Mouse (Mus musculus): ENCODE measurements around the gene Zc3h12a. TPM values are rescaled to one million over a fixed set of nuclear protein-coding genes. Genes with fewer than 3 reads are reported as not detected.

Zc3h12a gene
- total RNA-seq, 2 experiments from 2014 or later, result 2.0 to 2.2 TPM

DNA sequence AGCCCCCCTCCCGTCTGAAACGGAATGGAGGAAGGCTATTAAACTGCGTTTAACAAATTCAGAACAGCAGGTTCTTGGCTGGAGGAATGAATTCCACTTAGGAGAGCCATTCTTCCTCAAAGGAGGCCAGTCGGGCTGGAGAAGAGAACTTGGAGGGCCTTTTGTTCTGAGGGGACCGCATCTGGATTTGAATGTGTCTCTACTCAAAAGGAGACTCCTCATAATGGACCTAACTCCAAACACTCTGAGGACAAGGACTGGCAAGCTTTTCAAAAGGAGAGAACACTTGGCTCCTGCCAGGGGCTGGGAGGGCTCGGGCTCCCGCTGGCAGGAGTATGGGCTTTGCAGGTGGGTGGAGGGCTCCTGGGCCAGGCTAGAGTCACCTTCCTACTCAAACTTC, 17.0 kb upstream of the Zc3h12a start:
- DNase-seq, result no peak

DNA sequence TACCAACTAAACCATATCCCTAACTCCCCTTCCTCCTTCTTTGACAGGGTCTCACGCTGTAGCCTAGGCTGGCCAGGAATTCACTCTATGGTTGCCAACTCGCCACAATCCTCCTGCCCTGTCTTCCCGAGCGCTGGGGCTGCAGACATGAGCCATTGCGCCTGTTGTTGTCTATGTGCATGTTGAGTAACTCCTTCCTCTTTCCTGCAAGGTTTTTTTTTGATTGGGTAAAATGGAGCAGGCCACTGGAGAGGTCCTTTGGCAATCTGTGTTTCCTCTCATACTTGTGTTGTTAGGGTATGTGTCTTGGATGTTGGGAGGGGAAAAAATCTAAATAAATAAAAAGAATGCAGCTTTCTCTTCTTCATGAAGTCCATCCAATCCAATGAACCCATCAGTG, 16.6 kb upstream of the Zc3h12a start:
- no peak for DNase-seq

DNA sequence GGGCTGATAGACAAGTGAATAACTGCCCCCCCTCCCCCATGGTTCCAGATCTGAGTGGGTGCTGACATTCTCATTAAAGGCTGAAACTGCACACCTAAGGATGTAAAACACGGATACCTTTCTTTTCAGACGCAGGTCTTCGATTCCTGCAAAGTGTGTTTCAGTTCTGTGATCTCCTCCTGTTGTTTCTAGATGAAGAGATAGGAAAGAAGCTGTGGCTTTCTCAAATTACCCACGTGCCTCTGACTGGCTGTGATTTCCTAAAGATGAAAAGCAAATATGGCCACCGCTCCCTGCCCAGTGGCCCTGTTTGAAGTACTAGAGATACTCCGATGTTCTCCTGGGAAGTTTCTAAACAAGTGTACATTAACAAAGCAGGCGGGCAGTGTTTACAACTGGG, 10.7 kb upstream of the Zc3h12a start:
- DNase-seq, result no peak

DNA sequence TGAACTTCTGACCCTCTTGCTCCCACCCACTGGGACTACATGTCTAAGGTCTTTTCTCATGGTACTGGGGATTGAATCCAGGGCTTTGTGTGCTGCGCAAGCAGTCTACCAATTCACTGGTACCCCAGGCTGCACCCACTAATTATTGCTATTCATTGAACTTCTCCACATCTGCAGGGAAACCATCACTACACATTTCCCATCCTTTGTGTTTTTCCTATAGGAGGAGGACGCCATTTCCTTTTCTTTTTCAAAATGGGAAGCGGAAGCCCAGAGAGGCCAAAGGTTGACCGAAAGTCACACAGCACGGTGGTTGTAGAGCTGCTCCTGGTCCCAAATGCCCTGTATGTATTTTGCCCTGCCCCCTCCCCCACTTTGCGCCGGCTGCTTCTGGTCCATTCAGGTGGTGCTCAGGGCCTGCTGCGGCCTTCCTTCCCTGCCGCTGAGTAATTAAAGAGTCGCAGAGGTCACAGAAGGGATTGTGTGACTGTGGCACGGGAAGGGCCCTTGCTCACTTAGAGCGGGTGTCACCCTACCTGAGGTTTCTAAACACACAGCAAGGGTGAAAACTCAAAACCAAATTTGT, 8.8 kb upstream of the Zc3h12a start:
- no peak for DNase-seq

DNA sequence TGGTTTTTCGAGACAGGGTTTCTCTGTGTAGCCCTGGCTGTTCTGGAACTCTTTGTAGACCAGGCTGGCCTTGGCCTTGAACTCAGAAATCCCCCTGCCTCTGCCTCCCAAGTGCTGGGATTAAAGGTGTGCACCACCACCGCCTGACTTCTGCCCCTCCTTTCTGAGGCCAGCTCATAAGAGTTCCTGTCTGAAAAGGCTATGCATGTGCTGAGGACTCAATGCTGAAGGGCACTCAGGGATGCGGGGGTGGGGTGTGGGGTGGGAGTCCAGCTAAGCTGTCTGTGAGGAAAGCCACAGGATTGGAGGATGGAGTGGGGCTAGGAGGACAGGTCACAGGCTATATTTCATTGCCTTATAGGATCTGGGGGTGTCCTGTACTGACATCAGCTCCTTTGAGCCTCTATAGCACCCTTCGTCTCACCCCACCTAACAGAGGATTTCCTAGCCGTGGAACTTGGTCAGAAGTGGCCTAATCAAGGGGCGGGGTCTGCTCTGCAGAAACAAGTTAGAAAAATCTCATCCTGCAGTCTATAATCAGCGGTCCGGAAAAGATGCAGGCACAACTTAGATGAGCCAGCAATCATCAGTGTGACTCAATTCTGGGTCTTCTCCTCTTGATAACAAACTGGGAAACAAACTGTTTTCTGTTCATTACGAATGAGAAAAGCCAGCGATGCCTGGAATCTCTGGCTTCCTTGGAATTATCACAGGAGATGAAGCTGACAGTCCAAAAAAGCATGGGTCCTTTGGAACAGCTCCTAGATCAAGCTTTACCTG, 7.6 kb upstream of the Zc3h12a start:
- DNase-seq, result no peak

DNA sequence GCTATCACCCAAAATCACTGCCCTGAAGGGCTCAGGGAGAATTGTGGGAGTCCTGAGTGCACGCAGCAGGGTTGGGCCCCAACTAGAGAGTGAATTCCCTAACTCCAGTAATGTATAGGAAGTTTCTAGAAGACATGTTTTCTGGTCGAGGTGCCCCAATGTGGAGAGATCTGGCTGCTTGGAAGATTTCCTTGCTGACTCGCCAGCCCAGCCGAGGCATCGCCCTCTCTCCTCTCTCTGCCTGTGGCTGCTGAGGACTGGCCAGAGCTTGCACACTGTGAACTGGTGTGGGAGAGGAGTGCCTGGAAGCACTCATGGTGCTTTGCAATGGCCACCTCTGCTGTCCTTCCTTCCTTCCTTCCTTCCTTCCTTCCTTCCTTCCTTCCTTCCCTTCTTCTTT, 7.0 kb upstream of the Zc3h12a start:
- DNase-seq, result no peak

DNA sequence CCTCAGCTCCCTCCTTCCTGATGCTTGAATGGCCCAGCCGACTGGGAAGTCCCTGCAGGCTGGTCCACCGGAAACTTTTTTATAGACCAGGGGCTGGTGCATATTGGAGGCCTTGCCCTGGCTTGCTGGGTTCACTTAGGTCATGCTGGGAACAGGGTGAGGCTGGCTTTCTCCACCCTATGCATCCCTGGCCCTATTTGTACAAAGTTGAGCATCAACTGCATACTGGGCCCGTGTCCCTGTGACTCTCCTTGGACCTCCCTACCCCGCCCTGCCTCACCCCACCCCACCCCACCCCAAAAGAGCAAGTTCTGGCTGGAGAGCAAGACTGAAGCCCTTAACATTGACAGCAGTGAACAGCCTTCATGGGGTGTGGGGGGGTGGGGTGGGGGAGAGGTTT, 6.6 kb upstream of the Zc3h12a start:
- no peak for DNase-seq

DNA sequence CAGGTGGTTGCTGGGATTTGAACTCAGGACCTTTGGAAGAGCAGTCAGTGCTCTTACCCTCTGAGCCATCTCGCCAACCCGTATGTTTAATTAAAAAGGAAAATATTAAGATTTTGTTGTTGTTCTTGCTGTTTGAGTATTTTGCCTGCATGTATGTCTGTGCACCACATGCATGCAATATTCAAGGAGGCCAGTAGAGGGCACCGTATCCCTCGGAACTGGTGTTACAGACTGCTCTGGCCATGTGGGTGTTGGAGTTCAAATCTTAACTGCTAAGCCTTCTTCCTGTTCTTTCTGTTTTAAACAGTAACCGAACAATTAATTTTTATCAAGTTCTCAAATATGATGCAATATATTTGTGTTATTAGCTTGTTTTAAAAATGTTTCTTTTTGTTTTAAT, 4.8 kb upstream of the Zc3h12a start:
- DNase-seq, result peak; percentile 74

DNA sequence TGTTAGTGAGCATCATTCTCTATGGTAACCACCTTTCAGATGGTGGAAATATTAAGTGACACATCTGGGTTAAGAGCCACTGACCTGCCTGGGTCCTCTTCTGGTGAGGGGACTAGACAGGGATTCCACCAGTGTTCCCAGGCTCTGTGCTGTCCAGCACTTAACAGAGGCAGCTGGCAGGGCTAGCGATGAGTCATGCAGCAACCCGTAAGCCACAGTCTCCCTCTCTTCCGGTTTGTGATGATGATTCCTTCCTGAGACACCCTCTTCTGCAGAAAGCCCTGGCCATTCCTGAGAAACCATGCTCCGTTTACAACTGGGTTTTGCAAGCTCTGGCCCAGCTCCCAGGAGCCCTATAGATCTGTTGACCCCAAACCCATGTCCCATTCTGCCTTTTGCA, 3.9 kb upstream of the Zc3h12a start:
- DNase-seq, result no peak

DNA sequence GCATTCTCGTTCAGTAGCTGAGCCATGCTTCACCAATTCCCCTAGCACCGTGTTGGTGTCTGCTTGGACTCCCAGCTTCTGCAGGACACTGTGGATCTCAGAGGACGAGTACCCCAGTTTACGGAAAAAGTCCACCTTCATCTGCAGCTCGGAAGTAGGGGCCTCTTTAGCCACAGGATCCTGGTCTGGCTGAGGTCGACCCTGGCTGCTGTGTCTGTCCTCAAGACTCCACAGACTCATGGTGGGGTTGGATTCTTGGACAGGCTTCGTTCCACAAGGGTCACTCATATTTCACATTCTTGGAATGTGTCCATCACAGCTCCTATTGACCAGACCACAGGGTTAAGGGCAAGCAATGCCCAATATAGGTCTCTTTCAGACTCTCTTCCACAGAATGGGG, 879 bp downstream of the Zc3h12a start:
- DNase-seq, result no peak

DNA sequence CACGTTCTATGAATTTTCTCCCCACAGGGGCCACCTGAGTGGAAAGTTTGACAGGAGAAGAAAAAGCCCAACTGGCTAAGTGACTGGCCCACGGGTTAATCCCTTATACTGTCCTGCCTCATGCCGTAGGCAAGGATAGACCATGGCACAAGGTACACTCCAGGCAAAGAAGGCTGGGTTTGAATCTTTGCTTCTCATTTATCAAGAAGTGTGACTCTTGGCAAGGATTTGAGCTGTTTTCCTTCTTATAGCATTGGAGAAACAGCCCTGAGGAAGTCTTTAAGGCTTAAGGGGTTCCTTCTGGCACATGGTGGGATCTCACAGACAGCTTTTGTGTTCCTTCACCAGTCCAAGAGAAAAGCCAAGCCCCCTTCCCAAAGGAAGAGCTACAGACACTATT, 1.5 kb downstream of the Zc3h12a start:
- DNase-seq, result no peak

DNA sequence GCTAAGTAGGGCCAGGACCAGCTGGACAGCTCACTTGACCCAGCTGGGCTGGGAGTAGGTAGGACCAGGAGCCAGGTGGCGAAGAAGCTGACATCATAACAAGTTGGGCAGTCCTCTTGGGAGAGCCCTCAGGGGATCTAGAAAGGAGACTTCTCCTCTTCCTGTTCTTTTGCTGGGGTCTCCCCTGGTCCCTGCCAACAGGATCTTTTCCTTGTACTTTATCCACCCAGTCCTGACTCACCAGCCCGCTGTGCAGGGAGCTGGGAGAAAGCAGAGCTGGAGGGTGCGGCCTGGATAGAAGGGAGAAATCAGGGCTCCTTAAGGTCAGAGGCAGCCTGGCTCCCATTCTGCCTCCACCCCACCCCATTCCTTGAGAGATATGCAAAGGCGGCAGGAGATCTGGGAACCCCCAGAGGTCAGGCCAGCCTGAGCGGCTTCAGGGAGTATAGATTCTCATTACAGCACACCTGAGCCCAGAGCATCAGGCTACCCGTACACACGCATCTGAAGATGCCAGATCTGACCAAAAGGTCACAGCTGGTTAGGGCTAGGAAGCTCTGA, 2.2 kb downstream of the Zc3h12a start:
- DNase-seq, result no peak

DNA sequence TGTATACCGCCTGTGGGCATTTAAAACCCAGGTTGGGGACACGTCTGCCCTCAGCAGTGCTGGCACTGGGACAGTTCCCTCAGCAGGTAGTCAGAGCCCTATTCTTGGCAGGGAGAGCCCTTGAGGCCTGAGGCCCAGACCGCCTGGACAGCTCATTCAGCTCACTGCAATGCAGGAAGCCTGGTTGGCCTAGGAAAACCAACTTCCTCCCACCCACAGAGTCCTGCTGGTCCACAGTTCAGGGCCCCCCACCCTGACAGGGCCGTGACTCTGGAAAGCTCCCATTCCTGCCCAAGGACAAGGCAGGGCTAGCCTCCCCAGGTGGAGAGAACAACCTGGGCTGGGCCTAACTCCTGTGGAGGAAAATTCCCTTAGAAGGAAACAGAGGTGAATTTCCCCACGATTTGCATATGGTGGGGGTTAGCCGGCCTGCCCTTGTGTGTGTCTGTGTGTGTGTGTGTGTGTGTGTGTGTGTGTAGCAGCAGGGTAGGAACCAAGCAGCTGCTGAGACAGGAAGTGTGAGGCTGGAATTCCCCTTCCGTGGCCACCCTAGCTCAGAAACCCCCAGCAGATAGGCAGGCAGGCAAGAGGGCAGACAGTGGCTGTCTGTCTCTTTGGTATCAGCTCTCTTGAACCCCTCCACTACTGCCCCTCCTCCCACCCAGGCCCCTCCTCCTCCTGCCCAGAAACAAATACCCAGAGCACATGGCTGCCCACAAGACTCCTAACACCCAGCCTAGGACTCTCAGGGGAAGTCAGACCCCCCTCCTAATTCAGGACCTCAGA, 3.0 kb downstream of the Zc3h12a start:
- no peak for DNase-seq

DNA sequence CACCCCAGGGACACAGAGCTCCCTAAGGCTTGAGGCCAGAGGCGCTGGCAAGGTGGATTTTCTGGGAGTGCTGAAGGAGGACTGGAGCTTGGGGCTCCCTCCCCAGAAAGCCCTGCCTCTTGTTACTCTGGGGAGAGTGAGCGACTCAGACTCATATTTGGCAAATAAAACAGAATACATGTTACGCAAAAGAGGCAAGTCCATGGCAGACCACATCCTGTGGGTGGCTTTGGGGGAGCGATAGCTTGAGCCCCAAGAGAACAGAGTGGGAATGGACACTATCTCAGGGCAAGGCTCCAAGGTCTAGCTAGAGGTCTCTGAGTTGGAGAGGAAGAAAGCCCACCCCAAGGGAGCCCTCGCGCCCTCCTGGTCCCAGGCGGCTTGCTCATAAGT, 4.4 kb downstream of the Zc3h12a start:
- DNase-seq, result no peak

DNA sequence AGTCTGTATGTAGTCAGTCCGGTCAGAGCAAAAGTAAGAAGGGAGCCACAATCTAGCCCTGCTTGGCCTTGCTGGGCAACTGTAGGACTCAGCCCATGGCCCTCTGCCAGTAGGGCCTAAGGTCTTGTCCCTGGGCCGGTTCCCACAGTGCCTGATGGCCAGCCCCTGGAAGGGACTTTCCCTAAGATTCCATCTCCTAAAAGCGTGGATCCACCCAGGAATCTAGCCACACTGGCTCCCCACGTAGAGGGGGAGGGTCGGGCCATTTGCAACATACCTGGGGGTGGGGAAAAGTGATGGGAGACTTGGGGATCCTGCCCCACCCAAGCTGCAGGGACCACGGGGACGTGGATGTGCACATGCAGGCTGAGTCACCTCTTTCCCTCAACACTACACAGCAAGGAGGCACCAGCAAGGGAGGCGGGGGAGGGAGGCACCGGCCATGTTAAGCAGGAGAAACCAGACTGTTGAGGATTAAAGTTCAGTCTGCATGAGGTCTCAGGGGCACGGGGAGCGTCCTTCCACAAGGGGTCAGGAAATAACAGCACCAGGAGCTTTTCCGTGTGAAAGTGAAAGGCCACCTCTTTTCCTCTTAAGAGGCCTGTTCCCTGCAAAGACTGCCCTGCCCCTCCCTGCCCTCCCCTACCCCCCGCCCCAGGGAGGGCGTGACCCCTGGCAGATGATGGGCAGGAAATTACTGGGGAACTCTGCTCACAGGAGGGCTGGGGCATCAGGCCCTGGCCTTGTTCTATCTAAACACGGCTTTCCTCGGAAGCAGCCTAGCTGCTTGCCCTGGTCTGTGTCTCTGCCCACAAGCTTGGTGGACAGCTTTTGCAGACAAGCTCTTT, 5.0 kb downstream of the Zc3h12a start:
- DNase-seq, result peak; percentile 48

DNA sequence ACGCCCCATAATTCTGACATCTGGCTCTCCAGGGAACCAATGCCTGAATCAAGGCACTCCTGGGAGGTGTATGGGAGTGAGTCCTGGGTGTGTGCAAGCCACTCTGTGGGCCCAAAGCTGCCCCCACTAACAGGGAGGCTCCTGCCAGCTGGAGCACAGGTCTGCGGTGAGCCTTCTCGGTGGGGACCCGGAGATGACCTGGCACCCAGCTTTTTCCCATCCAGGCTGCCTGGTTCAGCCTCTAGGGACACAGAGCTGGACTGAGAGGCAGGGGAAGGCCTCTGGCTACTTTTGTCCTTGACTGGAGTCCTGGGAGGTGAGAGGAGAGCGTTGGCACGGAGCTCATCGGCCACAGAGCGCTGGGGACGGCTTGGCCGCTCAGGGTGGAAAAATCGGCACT, 7.9 kb downstream of the Zc3h12a start:
- DNase-seq, result no peak

DNA sequence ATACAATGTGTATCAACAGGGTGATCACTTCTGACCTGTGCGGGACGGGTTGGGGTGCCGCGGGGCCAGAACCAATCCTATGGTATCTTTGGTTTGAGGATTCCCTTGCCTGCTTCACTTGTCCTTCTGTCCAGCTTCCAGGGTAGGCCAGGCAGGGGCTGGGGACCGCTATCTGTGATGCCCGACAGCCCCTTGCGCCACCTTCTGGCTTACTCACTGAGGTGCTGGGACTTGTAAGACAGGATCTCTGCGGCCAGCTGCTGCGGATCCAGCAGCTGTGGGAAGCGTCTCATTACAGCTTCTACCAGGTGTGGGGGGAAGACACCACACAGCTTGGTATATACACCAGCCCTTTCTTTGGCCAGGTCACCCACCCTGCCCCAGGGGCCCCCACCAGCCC, 8.6 kb downstream of the Zc3h12a start:
- DNase-seq, result no peak

DNA sequence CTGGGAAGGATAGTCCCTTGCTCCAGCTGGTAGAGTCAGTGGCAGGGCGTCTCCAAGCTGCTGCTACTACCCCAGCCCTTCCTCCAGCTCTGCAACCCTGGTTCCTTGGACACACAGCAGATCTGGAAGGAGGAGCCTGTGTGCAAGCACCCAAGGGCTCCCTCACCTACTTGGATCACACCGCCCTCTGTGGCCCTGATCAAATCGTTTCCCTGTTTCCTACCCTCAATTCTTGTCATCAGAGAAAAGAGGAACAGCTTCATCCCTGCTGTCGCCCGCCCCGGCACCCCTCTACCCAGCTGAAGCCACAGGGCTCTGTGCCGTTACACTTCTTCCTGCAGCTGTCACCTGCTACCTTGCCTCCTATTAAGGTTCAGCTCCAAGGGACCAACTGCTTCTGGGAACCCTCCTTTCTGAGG, 9.7 kb downstream of the Zc3h12a start:
- no peak for DNase-seq

DNA sequence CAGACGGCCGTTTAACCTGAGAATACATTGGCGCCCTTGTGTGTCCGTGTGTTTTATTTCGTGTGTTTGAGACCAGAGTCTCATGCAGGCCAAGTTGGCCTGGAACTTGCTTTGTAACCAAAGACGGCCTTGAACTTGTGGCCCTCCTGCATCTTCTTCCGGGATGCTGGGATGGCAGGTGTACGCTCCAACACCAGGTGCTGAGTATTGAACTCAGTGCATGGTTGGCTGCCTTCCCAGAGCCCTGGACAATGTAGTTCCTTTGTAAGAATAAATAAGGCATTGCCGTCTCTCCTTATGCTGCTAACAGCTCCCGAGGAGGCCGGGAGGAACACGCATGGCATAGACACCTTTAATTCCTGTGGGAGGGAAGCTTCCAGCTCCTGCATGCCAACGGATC, 10.7 kb downstream of the Zc3h12a start:
- DNase-seq, result no peak

DNA sequence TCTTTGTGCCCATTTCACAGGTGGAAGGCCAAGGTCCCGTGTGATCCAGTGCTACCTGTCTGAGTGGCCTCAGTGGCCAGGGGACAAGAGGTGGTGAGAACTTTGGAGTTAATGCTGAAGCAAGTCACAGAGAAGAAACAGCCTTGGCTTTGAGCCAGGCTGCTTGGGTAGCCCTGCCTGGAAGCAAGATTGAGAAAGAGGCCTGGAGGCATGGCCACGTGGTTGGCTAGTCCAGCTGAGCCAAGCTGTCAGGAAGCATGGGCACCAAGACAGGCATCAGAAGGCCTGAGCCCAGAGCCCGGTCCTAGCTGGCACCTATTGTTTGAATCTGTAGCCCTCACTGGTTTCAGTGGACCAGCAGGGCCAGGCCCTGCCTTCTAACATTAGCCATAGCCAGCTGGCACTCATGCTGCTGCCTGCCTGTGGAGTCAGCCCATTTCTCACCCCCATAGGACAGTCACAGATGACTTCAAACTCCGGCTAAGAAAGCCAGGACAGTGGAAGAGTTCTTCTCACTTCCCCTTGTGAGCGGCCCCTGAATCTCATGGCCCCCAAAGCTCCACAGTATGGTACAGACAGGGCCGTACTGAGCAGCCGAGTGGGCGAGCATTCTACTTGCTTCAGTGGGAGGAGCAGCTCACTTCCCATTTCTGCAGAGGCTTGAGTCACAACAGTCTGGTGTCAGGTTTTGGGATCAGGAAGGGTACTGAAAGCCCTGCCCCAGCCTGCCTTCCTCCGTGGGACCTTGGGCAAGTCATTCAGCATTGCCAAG, 11.4 kb downstream of the Zc3h12a start:
- peak; percentile 37 for DNase-seq

DNA sequence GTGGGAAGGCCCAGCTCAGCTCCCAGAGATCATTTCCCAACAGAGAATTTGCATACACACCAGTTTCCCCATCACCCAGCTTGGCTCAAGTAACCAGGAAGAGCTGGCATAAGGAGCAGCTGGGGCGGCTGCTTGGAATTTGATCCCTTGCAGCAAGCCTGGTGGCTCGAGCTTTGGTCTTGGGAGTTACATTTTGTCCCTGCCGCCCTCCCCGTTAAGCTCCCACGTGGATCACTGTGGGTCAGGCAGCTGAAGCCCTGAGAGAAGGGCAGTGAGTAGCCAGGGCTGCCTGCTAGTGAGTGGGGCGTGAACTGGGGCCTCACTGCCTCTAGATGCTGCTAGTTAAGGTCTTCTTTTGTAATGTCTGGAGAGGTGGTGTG, 11.9 kb downstream of the Zc3h12a start:
- peak; percentile 38 for DNase-seq
